Mouse (Mus musculus): ENCODE data around the gene Gpr19.

The Gpr19 gene

GRCm38 (mm10) chr6:134887008-134887407 is 11.4 kb downstream of the Gpr19 start:
- DNase-seq (ENCODE audit: low read depth, low spot score), result no peak

GRCm38 (mm10) chr6:134886475-134886874 is 11.9 kb downstream of the Gpr19 start:
- no peak for DNase-seq (ENCODE audit: low read depth, low spot score)

DNA sequence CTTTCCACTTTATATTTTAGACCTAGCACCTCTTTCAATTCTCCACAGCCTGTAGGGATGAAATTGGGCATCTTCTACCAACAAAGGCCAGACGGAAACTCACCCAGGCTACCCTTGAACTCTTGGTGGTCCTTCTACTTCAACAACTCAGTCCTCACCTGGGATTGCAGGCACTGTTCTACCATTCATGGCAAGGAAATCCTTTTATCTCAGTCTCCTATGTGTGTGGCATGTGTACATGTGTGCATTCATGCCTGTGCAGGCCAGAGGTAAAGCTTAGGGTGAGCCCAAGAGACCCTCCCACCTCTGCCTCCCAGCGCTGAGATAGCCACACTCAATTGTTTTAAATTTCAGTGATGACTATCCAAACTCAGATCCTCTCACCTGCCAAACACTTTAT is 12.9 kb downstream of the Gpr19 start:
- DNase-seq (ENCODE audit: low read depth, low spot score), result no peak

- DNase-seq (ENCODE audit: low read depth, low spot score), result peak; percentile 46
These were observed 14.7 kb downstream of the Gpr19 start for GRCm38 (mm10) chr6:134883661-134884060.

- no peak for DNase-seq (ENCODE audit: low read depth, low spot score)
These were observed 18.3 kb downstream of the Gpr19 start for GRCm38 (mm10) chr6:134880046-134880445.

- no peak for DNase-seq (ENCODE audit: low read depth, low spot score)
These were observed 18.8 kb downstream of the Gpr19 start for GRCm38 (mm10) chr6:134879556-134879955.

GRCm38 (mm10) chr6:134877892-134878291 is 20.5 kb downstream of the Gpr19 start:
- DNase-seq (ENCODE audit: low read depth, low spot score), result no peak

DNA sequence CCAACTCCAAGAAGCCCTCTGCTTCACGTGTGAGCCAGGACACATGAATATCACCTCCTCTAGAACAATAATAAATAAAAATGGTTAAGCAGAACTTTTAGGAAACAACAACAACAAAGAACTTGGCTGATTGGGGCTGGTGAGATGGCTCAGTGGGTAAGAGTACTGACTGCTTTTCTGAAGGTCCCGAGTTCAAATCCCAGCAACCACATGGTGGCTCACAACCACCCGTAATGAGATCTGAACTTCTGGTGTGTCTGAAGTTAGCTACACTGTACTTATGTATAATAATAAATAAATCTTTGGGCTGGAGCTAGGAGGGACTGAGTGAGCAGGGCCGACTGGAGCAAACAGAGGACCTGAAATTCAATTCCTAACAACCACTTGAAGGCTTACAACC is 21.1 kb downstream of the Gpr19 start:
- DNase-seq (ENCODE audit: low read depth, low spot score), result no peak

DNA sequence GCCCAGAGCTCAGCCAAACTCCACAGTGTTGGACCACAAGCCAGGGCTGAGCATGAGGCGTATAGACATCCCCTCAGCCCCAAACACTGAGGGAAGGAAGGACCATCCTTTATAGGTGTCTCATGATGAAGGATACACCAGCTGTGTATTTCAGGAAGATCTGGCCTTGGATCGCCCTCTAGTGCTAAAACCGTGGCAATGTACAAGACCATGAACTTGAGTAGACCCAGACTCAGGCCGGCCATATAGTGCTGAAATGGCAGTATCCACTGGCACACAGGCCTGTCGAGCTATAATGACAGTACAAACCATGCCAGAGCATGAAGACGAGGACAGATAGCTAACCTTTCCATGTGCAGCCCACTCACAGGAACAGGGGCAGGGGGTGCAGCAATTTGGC is 21.6 kb downstream of the Gpr19 start:
- peak; percentile 19 for DNase-seq (ENCODE audit: low read depth, low spot score)

- peak; percentile 46 for DNase-seq (ENCODE audit: low read depth, low spot score)
These were observed 25.4 kb downstream of the Gpr19 start for GRCm38 (mm10) chr6:134873018-134873417.

- DNase-seq (ENCODE audit: low read depth, low spot score), result no peak
These were observed 26.1 kb downstream of the Gpr19 start for GRCm38 (mm10) chr6:134872236-134872635.

GRCm38 (mm10) chr6:134870887-134871286 is 27.5 kb downstream of the Gpr19 start:
- no peak for DNase-seq (ENCODE audit: low read depth, low spot score)

DNA sequence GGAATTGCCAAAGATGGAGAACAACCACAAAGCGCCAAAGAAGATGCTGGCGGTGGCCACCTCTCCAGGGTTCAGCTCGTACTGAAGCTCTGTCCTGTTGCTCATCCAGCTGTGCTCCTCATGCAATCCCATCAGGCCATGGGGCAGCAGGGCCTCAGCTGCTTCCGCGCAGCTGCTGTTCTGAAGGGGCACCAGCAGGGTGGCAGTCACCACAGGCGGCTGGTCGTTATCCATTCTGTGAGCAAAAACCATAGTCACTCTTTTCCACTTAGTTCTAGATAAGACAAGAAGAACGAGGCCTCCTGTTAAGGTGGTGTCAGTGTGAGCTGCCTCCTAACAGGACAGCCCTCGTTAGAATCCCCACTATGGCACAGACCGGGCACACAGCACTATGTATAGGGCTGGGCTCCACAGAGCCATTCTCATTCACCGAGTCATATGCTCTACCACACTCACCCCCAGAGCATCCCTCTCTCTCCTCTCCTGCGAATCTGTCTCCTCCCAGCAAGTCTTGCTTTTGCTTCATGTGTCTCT is 28.1 kb downstream of the Gpr19 start:
- DNase-seq (ENCODE audit: low read depth, low spot score), result no peak

- DNase-seq (ENCODE audit: low read depth, low spot score), result no peak
These were observed 31.1 kb downstream of the Gpr19 start for GRCm38 (mm10) chr6:134867325-134867724.

DNA sequence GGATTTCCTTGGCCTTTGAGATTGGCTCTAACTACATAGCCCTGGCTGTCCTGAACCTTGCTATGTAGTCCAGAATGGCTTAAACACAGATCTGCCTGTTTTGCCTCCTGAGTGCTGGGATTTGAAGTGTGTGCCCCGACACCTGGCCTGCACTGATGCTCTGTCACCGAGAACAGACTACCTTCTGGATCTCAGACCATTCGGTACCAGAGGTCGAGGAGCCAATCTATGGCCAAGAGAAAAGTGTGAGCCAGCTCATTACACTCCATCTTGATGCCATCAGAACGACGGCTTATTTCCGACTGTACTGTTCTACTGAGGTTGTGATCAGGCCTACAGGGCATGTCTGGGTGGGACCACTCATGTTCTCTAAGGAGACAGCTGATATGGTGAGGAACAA is 32.3 kb downstream of the Gpr19 start:
- no peak for DNase-seq (ENCODE audit: low read depth, low spot score)

DNA sequence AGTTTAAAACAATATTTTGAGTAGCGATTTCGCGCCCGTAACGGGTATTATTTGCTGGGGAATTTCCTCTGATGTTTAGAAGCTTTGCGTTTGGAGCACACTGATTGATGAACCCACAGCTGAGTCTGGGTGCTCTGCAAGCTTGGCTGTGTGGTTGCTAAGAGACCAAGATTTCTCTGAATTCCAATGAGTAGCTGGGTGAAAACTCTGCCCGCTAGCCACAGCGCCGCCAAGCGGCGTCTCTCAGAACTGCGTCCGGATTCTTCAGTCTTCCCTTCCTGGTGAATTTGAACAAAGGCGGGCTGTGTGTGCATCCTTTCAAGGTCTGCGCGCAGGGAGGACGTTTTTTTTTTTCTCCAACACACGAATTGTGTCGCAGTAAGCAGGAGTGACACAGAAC is 35.2 kb downstream of the Gpr19 start:
- DNase-seq (ENCODE audit: low read depth, low spot score), result peak; percentile 84

DNA sequence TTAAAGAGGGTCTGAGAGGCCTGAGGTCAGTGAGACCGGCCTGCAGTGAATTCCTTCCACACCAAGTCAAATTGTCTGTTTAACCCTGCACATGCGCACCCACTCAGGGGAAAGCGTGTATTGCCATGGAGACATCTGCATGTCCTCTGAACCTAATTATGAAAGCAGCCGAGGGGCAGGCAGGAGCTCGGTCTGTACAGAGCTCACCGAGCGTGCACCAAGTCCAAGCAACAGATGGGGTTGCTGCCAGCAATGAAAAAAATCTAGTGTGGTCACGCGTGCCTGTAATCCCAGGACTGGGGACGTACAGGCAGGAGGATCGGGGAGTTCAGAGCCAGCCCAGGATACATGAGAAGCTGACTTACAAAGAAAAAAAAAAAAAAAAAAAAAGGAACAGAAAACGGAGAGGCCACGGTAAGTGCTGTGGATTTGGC is 35.7 kb downstream of the Gpr19 start:
- DNase-seq (ENCODE audit: low read depth, low spot score), result no peak

- DNase-seq (ENCODE audit: low read depth, low spot score), result no peak
These were observed 37.0 kb downstream of the Gpr19 start for GRCm38 (mm10) chr6:134861386-134861785.

- no peak for DNase-seq (ENCODE audit: low read depth, low spot score)
These were observed 38.1 kb downstream of the Gpr19 start for GRCm38 (mm10) chr6:134860275-134860674.

GRCm38 (mm10) chr6:134859021-134859420 is 39.4 kb downstream of the Gpr19 start:
- DNase-seq (ENCODE audit: low read depth, low spot score), result no peak

DNA sequence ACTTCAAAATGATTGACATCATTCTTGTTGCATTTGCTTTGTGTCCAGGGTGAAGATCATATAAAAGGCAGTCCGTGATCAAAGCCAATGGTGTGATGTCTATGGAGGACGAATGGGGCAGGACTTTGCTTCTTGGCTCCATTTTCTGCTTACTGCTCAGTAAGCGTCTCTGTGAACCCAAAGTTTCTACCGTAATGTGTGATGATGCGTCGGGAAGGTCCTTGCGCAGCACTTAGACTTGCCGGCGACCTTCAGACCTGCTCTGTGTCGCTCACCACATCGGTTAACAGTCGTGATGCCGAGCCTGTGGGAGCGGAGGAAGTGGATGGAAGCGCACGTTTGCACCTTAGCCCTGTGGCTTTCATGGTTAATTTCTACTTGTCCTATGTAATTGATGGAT is 42.5 kb downstream of the Gpr19 start:
- DNase-seq (ENCODE audit: low read depth, low spot score), result no peak

DNA sequence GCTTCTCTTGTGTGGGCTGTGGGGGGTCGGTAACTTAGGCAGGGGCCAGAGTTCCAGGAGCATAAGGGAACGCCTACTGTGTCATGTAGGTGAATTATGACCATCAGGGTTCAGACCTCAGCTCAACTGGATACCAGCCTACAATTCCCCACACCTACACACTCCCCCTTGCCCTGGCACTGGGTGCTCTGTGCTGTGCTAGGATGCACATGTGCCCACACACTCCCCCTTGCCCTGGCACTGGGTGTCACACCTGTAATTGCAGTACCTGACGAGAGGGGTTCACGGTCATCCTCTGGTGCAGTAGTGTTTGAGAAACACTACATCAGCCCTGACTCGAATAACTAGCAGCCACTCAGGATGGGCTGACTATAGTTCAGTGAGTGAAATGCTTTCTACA is 43.6 kb downstream of the Gpr19 start:
- no peak for DNase-seq (ENCODE audit: low read depth, low spot score)

GRCm38 (mm10) chr6:134849985-134850384 is 48.4 kb downstream of the Gpr19 start:
- no peak for DNase-seq (ENCODE audit: low read depth, low spot score)

DNA sequence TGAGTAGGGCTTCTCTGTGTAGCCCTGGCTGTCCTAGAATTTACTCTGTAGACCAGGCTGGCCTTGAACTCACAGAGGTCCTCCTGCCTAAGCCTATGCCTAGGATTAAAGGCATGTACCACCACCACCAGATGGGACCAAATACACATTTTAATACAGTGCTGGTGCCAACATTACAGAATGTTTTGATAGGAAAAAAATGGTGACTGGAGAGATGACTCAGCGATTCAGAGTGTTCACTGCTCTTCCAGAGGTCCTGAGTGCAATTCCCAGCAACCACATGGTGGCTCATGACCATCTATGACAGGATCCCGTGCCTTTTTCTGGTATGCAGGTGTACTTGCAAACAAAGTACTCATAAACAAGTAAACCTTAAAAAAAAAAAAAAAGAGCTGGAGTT is 48.9 kb downstream of the Gpr19 start:
- no peak for DNase-seq (ENCODE audit: low read depth, low spot score)

All from CD4-positive helper T cell, adult 2 months (primary cell).